ENCODE assay signal across 21 mouse cellular contexts in genomic region chr4:32092320-32093041, GRCm38 (mm10).
DNase-seq lines count a peak whose midpoint lies in the region; ATAC-seq lines count a peak whose summit lies in the region.
"Had no signal": no experiment of that assay in that cellular context is flagged by ENCODE, and none has a peak within 500 bp of the region (broad histone marks: within the 10 kb centered on the region; RNA-seq: fewer than 3 reads in every experiment).

No protein-coding gene starts in this region.

- no peaks in the 10 kb centered on the region for H3K4me1 ChIP-seq in limb, embryonic 11.5 days (ENCODE audit: control insufficient read depth, insufficient read depth, low read length)
- no peaks in the 10 kb centered on the region for H3K4me1 ChIP-seq in limb, embryonic 10.5 days
- no peaks in the 10 kb centered on the region for H3K4me1 ChIP-seq in embryonic facial prominence, embryonic 13.5 days
- H3K4me1 ChIP-seq: forebrain, embryonic 10.5 days; heart, embryonic 13.5 days; hindbrain, embryonic 13.5 days had no signal

- no peaks in the 10 kb centered on the region for H3K36me3 ChIP-seq in limb, embryonic 11.5 days (ENCODE audit: control insufficient read depth, insufficient read depth, low read length)
- H3K36me3 ChIP-seq in limb, embryonic 10.5 days, result no peaks in the 10 kb centered on the region
- H3K36me3 ChIP-seq in embryonic facial prominence, embryonic 13.5 days, result no peaks in the 10 kb centered on the region
- H3K36me3 ChIP-seq: forebrain, embryonic 10.5 days; heart, embryonic 13.5 days; hindbrain, embryonic 13.5 days had no signal

- peak; percentile 89 for DNase-seq in heart, adult 11 months
- no peak for DNase-seq in heart, adult 9 months (ENCODE audit: low spot score in 2 of 2)
- DNase-seq in limb, embryonic 11.5 days (ENCODE audit: low spot score), result no peak
- no peak for DNase-seq in limb, embryonic 10.5 days (ENCODE audit: low spot score)
- DNase-seq in spleen, adult 18-20 months, result no peak
- DNase-seq: adrenal gland, adult 2 months; cerebellum, adult 18-20 months; cerebellum, adult 9-11 months; cerebellum, postnatal 36 days; gastrocnemius, postnatal 36 days; heart, adult 2 months; heart, postnatal 10 days; kidney, adult 11 months had no signal

- no peaks in the 10 kb centered on the region for H3K9me3 ChIP-seq in limb, embryonic 11.5 days (ENCODE audit: control insufficient read depth, low read length)
- H3K9me3 ChIP-seq in limb, embryonic 10.5 days (replicated peaks), result no peaks in the 10 kb centered on the region
- no peaks in the 10 kb centered on the region for H3K9me3 ChIP-seq in embryonic facial prominence, embryonic 13.5 days
- H3K9me3 ChIP-seq: forebrain, embryonic 10.5 days; heart, embryonic 13.5 days; hindbrain, embryonic 13.5 days had no signal

- H3K27me3 ChIP-seq in limb, embryonic 11.5 days (ENCODE audit: control insufficient read depth, insufficient read depth, low read length), result no peaks in the 10 kb centered on the region
- no peaks in the 10 kb centered on the region for H3K27me3 ChIP-seq in limb, embryonic 10.5 days (ENCODE audit: low read depth, poor library complexity, severe bottlenecking)
- H3K27me3 ChIP-seq in embryonic facial prominence, embryonic 13.5 days, result no peaks in the 10 kb centered on the region
- H3K27me3 ChIP-seq: heart, embryonic 13.5 days; hindbrain, embryonic 13.5 days had no signal

- H3K4me2 ChIP-seq in limb, embryonic 11.5 days (ENCODE audit: low read depth, severe bottlenecking), result no peak overlapping the region
- H3K4me2 ChIP-seq in embryonic facial prominence, embryonic 13.5 days, result no peak overlapping the region
- H3K4me2 ChIP-seq: heart, embryonic 13.5 days; hindbrain, embryonic 13.5 days had no signal

- WGBS in limb, embryonic 11.5 days, result 94% methylated on average over 17 of the region's 17 CpGs
- 96% methylated on average over 17 of the region's 17 CpGs for WGBS in limb, embryonic 10.5 days
- WGBS in embryonic facial prominence, embryonic 13.5 days, result 89% methylated on average over 17 of the region's 17 CpGs

- no peak overlapping the region for H3K4me3 ChIP-seq in limb, embryonic 11.5 days (ENCODE audit: low read depth, low read length)
- H3K4me3 ChIP-seq in limb, embryonic 10.5 days, result no peak overlapping the region
- H3K4me3 ChIP-seq in embryonic facial prominence, embryonic 13.5 days, result no peak overlapping the region
- H3K4me3 ChIP-seq: erythroblast, embryonic 14.5 days; forebrain, embryonic 10.5 days; heart, adult 2 months; heart, embryonic 13.5 days; hindbrain, embryonic 13.5 days had no signal

- no peak overlapping the region for H3K9ac ChIP-seq in limb, embryonic 11.5 days (ENCODE audit: low read length)
- H3K9ac ChIP-seq in embryonic facial prominence, embryonic 13.5 days, result no peak overlapping the region
- H3K9ac ChIP-seq: heart, embryonic 13.5 days; hindbrain, embryonic 13.5 days had no signal

- no peak overlapping the region for H3K27ac ChIP-seq in limb, embryonic 11.5 days (replicated peaks; ENCODE audit: low read depth, low read length)
- no peak overlapping the region for H3K27ac ChIP-seq in limb, embryonic 10.5 days
- no peak overlapping the region for H3K27ac ChIP-seq in embryonic facial prominence, embryonic 13.5 days
- H3K27ac ChIP-seq: forebrain, embryonic 10.5 days; heart, adult 2 months; heart, embryonic 13.5 days; hindbrain, embryonic 13.5 days; hindbrain, postnatal 0 days had no signal

- ATAC-seq in limb, embryonic 11.5 days (ENCODE audit: insufficient number of reproducible peaks, low FRiP score, low TSS enrichment, low read depth), result 0 out of 2 replicates have a peak, but pooled peaks have one; percentile 17
- ATAC-seq in embryonic facial prominence, embryonic 13.5 days (ENCODE audit: insufficient number of reproducible peaks, insufficient read depth, low FRiP score, low TSS enrichment, low read depth), result 0 out of 2 replicates have a peak, but pooled peaks have one; percentile 32
- ATAC-seq in erythroblast, adult 5-6 weeks (replicated peaks; ENCODE audit: low FRiP score, poor library complexity, severe bottlenecking), result peak; percentile 52; the same call in 1 of the 2 replicates
- ATAC-seq: forebrain, embryonic 14.5 days; hindbrain, postnatal 0 days had no signal
